Mouse (Mus musculus) cerebellum, postnatal 36 days (tissue): ENCODE measurements at regions not wholly inside any gene's neighbourhood (a gene's known extent, or its start where the extent isn't known, plus 50 kb on each side); places are given as distances from the start of the nearest gene placed in this dataset.

Experiments
- DNase-seq, 2 experiments: peaks; one replicate each; pipeline ENCODE4 v3.0.0; 2021 to 2022; ENCODE audit warnings: mixed read lengths in 2 of 2

- DNase-seq, result no peak
These were observed 442.0 kb downstream of the Hsfy2 start for GRCm38 (mm10) chr1:56195224-56195623.

- DNase-seq, result no peak
These were observed 453.6 kb downstream of the Hsfy2 start for GRCm38 (mm10) chr1:56183503-56184198.

- no peak for DNase-seq
These were observed 457.8 kb downstream of the Hsfy2 start for GRCm38 (mm10) chr1:56179206-56179985.

DNA sequence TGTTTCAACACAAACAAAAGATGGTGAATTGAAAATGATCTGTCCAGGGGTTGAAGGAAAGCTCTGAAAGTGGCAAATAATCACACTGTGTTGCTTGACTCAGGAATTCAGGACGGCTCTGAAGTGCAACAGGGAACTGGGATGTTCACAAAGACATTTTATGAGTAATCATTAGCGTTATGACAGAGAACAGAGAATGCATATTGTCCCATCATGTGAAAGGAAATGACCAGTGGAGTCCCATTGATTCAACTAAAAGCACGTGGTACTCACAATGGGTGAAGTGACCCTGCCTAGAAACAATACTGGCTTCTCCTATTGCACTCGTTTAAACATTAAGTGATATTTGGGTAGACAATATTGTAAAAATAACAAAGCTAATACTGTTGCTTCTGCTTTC lies 466.1 kb downstream of the Hsfy2 start:
- no peak for DNase-seq

DNA sequence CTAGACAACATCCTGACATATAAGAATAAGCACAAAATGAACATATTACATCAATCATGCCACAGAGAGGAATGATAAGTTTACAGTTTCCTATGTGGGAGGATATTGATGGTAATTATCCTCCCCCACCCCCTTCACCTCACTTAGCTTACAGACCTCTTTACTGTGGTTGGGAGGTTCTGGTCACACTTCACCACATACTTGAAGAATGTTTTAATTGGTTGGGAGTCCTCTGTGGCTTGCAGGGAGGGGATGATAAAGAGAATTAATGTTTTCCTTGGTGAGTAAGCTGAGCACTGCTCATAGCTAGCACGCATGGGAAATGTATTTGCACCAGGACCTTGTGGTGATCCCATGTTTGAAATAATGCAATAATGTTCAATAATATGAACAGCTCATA lies 468.5 kb downstream of the Hsfy2 start:
- DNase-seq, result no peak

DNA sequence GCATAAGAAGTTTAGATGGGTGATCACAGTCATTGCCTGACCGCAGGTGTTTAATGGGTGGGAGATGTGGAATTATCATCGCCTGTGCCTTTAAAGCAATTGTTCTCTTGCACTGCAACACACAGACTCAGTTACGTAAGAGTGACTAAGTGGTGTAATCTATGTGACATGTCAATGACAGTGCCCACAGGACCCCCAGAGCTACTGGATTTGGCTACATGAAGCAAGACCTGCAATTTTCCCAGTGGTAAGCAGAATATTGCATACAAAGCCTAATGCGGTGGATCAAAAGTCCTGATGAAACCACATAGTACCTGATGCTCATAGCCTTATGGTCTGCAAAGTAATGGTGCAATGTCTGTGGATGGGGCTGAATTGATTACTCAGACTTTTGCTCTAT lies 469.2 kb downstream of the Hsfy2 start:
- DNase-seq, result no peak

- no peak for DNase-seq
These were observed 472.0 kb downstream of the Hsfy2 start for GRCm38 (mm10) chr1:56165228-56165627.

GRCm38 (mm10) chr1:56164366-56164765 lies 472.9 kb downstream of the Hsfy2 start:
- no peak for DNase-seq

DNA sequence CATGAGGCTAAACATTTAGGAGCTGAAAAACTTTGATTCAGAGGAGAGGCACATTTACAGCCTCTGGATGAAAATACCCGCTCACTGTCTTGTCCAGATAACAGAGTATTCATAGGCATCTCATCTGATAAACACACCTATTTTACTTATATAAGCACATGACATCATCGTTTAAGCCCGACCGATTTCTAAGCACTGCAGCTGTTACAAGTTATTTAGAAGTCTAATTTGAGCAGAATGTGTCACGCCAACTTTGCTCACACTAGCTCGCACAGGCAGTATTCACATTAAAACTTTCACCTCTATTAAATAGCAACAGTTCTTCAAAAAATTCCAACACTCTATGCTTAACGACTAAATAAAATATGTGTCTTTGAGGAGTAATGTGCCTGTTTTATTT lies 506.3 kb downstream of the Hsfy2 start:
- no peak for DNase-seq

GRCm38 (mm10) chr1:56089254-56089834 lies 547.9 kb downstream of the Hsfy2 start:
- no peak for DNase-seq

GRCm38 (mm10) chr1:56088357-56088756 lies 548.9 kb downstream of the Hsfy2 start:
- no peak for DNase-seq

- DNase-seq, result no peak
These were observed 560.5 kb downstream of the Hsfy2 start for GRCm38 (mm10) chr1:56076757-56077156.

DNA sequence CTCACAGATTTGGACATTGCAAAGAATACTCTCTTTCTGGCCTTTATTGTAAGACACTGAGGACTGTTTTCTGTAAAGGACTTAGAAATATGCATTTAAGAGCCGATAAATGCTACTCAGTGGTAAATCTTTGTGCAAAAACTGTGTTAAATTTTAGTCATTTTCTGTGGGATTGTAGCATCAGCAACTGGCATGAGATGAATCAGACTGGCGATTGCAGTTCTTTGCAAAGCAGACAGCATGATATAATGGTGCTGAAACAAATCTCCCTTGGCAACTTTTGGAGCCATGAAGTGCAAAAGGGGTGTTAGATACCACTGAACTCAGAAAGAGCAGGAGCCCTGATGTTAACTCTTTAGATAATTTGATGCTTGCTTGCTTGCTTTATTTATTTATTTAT lies 565.0 kb downstream of the Hsfy2 start:
- no peak for DNase-seq

DNA sequence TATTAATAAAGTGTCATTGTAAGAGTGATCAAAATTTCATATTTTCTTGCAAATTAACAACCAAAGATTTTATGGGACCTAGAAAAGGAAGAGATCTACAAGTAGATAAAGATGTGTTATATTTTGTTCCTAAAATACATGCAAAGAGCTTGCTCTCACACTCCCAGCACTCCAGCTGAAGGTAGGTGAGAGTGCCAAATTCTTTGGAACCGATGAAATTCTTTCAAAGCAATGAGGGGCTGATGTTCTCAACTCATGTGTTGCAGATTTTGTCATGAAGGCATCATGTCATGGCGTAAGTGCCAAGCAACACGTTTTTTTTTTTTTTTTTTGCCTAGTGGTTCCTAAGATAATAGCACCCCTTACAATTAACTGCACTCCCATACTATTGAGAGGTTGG lies 573.8 kb downstream of the Hsfy2 start:
- DNase-seq, result no peak
